Mouse (Mus musculus) kidney, adult 2 months (tissue): ENCODE data around the gene Lrrc36. TPM values are rescaled to one million over a fixed set of nuclear protein-coding genes. Genes with fewer than 3 reads are reported as not detected.

ENCODE experiments used
- DNase-seq: peaks from one replicate; pipeline ENCODE4 v3.0.0; 2021
- H3K27ac ChIP-seq: fragments of 200-500 bp; 2 replicates; pipeline ENCODE4 v1.5.1; 2012; ENCODE audit warnings: low read depth, low read length, control low read depth, inconsistent platforms; ENCODE audit not compliant: insufficient read depth
- H3K27me3 ChIP-seq: fragments of 200-500 bp; replicated peaks from 2 replicates; pipeline ENCODE4 v1.6.1; 2012; ENCODE audit warnings: mild to moderate bottlenecking, moderate library complexity, low read length, inconsistent platforms; ENCODE audit not compliant: control insufficient read depth, insufficient read depth
- H3K36me3 ChIP-seq: fragments of 200-500 bp; 2 replicates; pipeline ENCODE4 v1.6.1; 2012; ENCODE audit warnings: mild to moderate bottlenecking, moderate library complexity, low read length, inconsistent platforms; ENCODE audit not compliant: control insufficient read depth, insufficient read depth
- H3K4me1 ChIP-seq: fragments of 200-500 bp; 2 replicates; pipeline ENCODE4 v1.6.1; 2011; ENCODE audit warnings: low read length; ENCODE audit not compliant: control insufficient read depth, insufficient read depth
- H3K4me3 ChIP-seq: fragments of 200-500 bp; 2 replicates; pipeline ENCODE4 v1.5.1; 2011; ENCODE audit warnings: mild to moderate bottlenecking, low read depth, low read length, control low read depth; ENCODE audit not compliant: insufficient read depth
- CTCF ChIP-seq: fragments of 200-500 bp; conservative IDR thresholded peaks from 2 replicates; pipeline ENCODE4 v1.5.1; 2011; ENCODE audit warnings: low read depth, mild to moderate bottlenecking, control low read depth, low read length, moderate library complexity, mixed read lengths; ENCODE audit not compliant: insufficient read depth, insufficient read length
- POLR2A ChIP-seq: fragments of 200-500 bp; IDR thresholded peaks from one replicate; pipeline ENCODE4 v1.6.1; 2011; ENCODE audit warnings: low read depth, low read length, control low read depth
- WGBS: fragments of 180-500 bp; shearing (Covaris S2); methylation state at CpG from one replicate; pipeline ENCODE4 v1.1.7; 2018; 5-methylcytosine and 5-hydroxymethylcytosine counted together
- polyA plus RNA-seq: library from polyadenylated mRNA; depleted of rRNA; stranded (reverse); fragments of >200 nt; gene quantifications from 2 replicates; pipeline ENCODE4 v1.2.3, GENCODE M21; 2012

The Lrrc36 gene
- polyA plus RNA-seq, 1 experiment: 0.45 TPM

GRCm38 (mm10) chr8:105464595-105464994, 51.2 kb downstream of the Lrrc36 start:
- no peaks in the 10 kb centered on the region for H3K4me1 ChIP-seq
- no peaks in the 10 kb centered on the region for H3K27me3 ChIP-seq
- TF ChIP-seq POLR2A (no peak), CTCF (no peak)
- H3K27ac ChIP-seq: no peak overlapping the region
- WGBS: 67% methylated on average over 7 of the region's 7 CpGs
- H3K4me3 ChIP-seq: no peak overlapping the region
- DNase-seq: no peak
- no peaks in the 10 kb centered on the region for H3K36me3 ChIP-seq

- no peak for TF ChIP-seq POLR2A
- no peak for TF ChIP-seq CTCF
- Histone ChIP-seq H3K27me3 (no peaks in the 10 kb centered on the region), H3K4me1 (no peaks in the 10 kb centered on the region), H3K4me3 (no peak overlapping the region), H3K27ac (no peak overlapping the region), H3K36me3 (no peaks in the 10 kb centered on the region)
- no peak for DNase-seq
- WGBS: 81% methylated on average over 6 of the region's 6 CpGs
Observed at GRCm38 (mm10) chr8:105466246-105466645, 52.9 kb downstream of the Lrrc36 start.

DNA sequence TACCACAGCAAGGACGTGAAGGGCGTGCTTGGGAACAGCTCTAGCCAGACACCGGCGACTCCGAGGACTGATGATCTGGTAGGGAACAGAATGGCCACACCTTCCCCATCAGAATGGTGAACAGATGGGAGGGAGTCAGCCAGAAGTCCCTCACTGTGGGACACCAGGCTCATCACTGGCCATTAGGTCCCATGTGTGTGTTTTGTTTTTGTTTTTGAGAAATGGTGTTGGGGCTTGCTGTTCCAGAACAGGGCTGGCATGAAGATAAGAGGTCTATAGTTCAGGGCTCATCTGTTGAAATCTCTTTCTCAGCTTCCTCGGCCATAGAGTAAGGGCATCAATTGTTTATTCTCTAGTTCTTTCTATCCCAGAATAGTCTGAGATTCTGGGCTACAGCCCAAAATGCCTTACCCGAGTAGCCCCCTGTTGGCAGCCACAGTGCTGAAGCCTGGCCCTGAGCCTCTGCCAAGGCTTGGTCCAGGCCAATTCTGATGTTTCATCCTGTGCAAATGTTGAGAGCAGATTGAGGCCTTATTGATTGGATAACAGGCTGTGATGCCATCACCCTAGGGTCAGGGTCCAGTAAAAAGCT, 53.4 kb downstream of the Lrrc36 start:
- Histone ChIP-seq H3K36me3 (no peaks in the 10 kb centered on the region), H3K4me3 (no peak overlapping the region), H3K27me3 (no peaks in the 10 kb centered on the region), H3K27ac (no peak overlapping the region), H3K4me1 (peaks cover 3% of the 10 kb centered on the region; the same call in 1 of the 2 replicates)
- no peak for DNase-seq
- 78% methylated on average over 7 of the region's 7 CpGs for WGBS
- TF ChIP-seq CTCF: no peak
- no peak for TF ChIP-seq POLR2A

- no peak for DNase-seq
- H3K4me3 ChIP-seq: no peak overlapping the region
- no peaks in the 10 kb centered on the region for H3K36me3 ChIP-seq
- H3K27ac ChIP-seq: no peak overlapping the region
- WGBS: 97% methylated on average over 10 of the region's 10 CpGs
- H3K4me1 ChIP-seq: peaks cover 3% of the 10 kb centered on the region; the same call in 1 of the 2 replicates
- no peak for TF ChIP-seq CTCF
- no peak for TF ChIP-seq POLR2A
- no peaks in the 10 kb centered on the region for H3K27me3 ChIP-seq
Observed at GRCm38 (mm10) chr8:105467396-105467985, 54.1 kb downstream of the Lrrc36 start.

DNA sequence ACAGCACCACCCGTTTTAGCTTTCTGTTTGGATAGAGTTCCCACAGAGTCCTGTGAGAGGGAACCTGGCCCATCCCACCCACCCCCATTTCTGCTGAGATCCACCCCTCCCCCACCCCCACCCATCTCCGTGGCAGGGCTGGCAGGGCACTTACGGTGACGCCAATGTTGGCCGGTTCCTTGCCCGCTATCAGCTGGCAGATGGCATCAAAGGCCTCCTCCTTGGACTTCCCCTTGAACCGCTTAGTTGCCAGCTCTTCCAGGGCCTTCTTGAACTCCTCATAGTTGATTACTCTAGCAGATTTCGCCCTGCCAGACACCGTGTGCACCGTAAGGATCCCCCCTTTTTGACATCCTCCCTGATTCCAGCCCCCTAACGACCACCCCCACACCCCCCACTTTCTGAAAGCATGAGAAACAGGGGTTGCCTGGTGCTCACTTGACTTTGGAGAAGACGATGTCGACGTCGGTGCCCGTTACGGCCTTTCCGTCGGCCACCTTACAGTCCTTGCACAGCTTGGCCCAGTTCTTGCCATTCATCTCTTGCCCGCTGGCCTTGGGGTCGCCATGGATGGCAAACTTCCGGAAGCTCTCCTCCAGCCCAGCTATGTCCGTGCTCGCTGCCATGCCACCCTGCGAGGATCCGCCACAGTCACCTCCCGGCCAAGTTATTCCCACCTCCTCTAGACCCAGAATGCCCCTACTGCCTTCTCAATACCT, 54.8 kb downstream of the Lrrc36 start:
- Histone ChIP-seq H3K27ac (no peak overlapping the region), H3K27me3 (no peaks in the 10 kb centered on the region), H3K4me1 (peaks cover 3% of the 10 kb centered on the region; the same call in 1 of the 2 replicates), H3K36me3 (no peaks in the 10 kb centered on the region), H3K4me3 (no peak overlapping the region)
- WGBS: 92% methylated on average over 27 of the region's 27 CpGs
- TF ChIP-seq CTCF (no peak), POLR2A (no peak)
- no peak for DNase-seq

GRCm38 (mm10) chr8:105469041-105469695, 55.8 kb downstream of the Lrrc36 start:
- peaks cover 3% of the 10 kb centered on the region; the same call in 1 of the 2 replicates for H3K4me1 ChIP-seq
- no peaks in the 10 kb centered on the region for H3K27me3 ChIP-seq
- 61% methylated on average over 6 of the region's 6 CpGs for WGBS
- no peak for DNase-seq
- TF ChIP-seq CTCF: no peak
- no peak for TF ChIP-seq POLR2A
- no peak overlapping the region for H3K4me3 ChIP-seq
- H3K27ac ChIP-seq: no peak overlapping the region
- no peaks in the 10 kb centered on the region for H3K36me3 ChIP-seq

DNA sequence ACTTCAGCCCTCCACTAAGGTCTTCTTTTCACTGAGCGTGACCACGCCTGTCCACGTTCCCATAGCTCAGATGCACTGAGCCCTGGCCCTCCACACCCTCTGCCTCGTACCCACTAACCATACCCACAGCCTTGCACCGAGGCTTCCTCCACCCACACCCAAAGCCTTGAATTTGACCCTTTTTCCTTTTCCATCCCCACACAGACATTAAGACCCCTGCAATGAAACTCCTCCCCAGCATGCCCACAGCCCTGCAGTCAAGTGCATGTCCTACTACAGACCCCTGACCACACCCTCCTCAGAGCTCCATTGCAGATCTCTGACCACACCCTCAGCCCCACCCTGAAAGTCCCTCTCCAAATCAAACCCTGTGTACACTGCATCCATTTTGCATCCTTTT, 56.4 kb downstream of the Lrrc36 start:
- H3K27ac ChIP-seq: no peak overlapping the region
- DNase-seq: no peak
- H3K4me1 ChIP-seq: peaks cover 3% of the 10 kb centered on the region; the same call in 1 of the 2 replicates
- H3K4me3 ChIP-seq: no peak overlapping the region
- H3K36me3 ChIP-seq: no peaks in the 10 kb centered on the region
- H3K27me3 ChIP-seq: no peaks in the 10 kb centered on the region
- TF ChIP-seq POLR2A (no peak), CTCF (no peak)
- WGBS: 94% methylated on average over 5 of the region's 5 CpGs
